In genomic region chr16:84796678-84797077, GRCm38 (mm10) we compare ENCODE assay signal across 23 mouse cellular contexts. TPM values are rescaled to one million over a fixed set of nuclear protein-coding genes. Genes with fewer than 3 reads are reported as not detected.
DNase-seq lines count a peak whose midpoint lies in the region; ATAC-seq and TF ChIP-seq lines count a peak whose summit lies in the region.
"Had no signal": no experiment of that assay in that cellular context is flagged by ENCODE, and none has a peak within 500 bp of the region (broad histone marks: within the 10 kb centered on the region; RNA-seq: fewer than 3 reads in every experiment).

No protein-coding gene starts in this region.

- no peak for TF ChIP-seq CTCF in gastrocnemius, adult 2 months (IDR thresholded peaks at IDR 0.05)
- TF ChIP-seq CTCF in lung, postnatal 0 days (IDR thresholded peaks at IDR 0.05): no peak

- intact Hi-C loops in gastrocnemius, adult 2 months (cut with DNase I): no loop called here

- no peak overlapping the region for H3K9ac ChIP-seq in heart, embryonic 16.5 days (ENCODE audit: low read length)
- H3K9ac ChIP-seq in lung, postnatal 0 days (replicated peaks; ENCODE audit: low read depth): no peak overlapping the region
- H3K9ac ChIP-seq: forebrain, embryonic 13.5 days; heart, embryonic 12.5 days; heart, embryonic 15.5 days; hindbrain, embryonic 13.5 days had no signal

- no peak for ATAC-seq in heart, embryonic 16.5 days (replicated peaks; ENCODE audit: extremely low read depth, insufficient read depth, low FRiP score)
- peak; percentile 43 for ATAC-seq in lung, postnatal 0 days
- ATAC-seq: activated CD4-positive, CD25-positive, alpha-beta regulatory T cell, adult 4 months; forebrain, embryonic 13.5 days; forebrain, embryonic 16.5 days; hindbrain, embryonic 16.5 days had no signal

- H3K4me2 ChIP-seq in heart, embryonic 16.5 days (ENCODE audit: low read depth, low read length): no peak overlapping the region
- H3K4me2 ChIP-seq in lung, postnatal 0 days (replicated peaks; ENCODE audit: low read depth, low read length): no peak overlapping the region
- H3K4me2 ChIP-seq: forebrain, embryonic 13.5 days; heart, embryonic 12.5 days; heart, embryonic 15.5 days; hindbrain, embryonic 13.5 days had no signal

- H3K4me1 ChIP-seq in heart, embryonic 16.5 days (ENCODE audit: control insufficient read depth, insufficient read depth, low read length): no peaks in the 10 kb centered on the region
- H3K4me1 ChIP-seq in lung, postnatal 0 days (ENCODE audit: insufficient read depth, low read depth, low read length): no peaks in the 10 kb centered on the region
- H3K4me1 ChIP-seq in brown adipose tissue, adult 24 weeks (ENCODE audit: control insufficient read depth, insufficient read depth, insufficient read length, low read length): peaks cover 13% of the 10 kb centered on the region
- H3K4me1 ChIP-seq: forebrain, embryonic 10.5 days; forebrain, embryonic 13.5 days; heart, embryonic 12.5 days; heart, embryonic 15.5 days; hindbrain, embryonic 10.5 days; hindbrain, embryonic 13.5 days had no signal

- H3K36me3 ChIP-seq in heart, embryonic 16.5 days (ENCODE audit: control insufficient read depth, insufficient read depth): no peaks in the 10 kb centered on the region
- no peaks in the 10 kb centered on the region for H3K36me3 ChIP-seq in lung, postnatal 0 days (ENCODE audit: insufficient read depth, low read length)
- H3K36me3 ChIP-seq: heart, embryonic 12.5 days; heart, embryonic 15.5 days had no signal

- H3K4me3 ChIP-seq in gastrocnemius, adult 2 months: no peak overlapping the region
- no peak overlapping the region for H3K4me3 ChIP-seq in heart, embryonic 16.5 days (ENCODE audit: low read length)
- H3K4me3 ChIP-seq in lung, postnatal 0 days (ENCODE audit: low read depth, low read length): no peak overlapping the region
- no peak overlapping the region for H3K4me3 ChIP-seq in brown adipose tissue, adult 24 weeks (ENCODE audit: insufficient read depth, low read depth, low read length)
- H3K4me3 ChIP-seq: forebrain, embryonic 10.5 days; forebrain, embryonic 13.5 days; heart, embryonic 12.5 days; heart, embryonic 15.5 days; hindbrain, embryonic 10.5 days; hindbrain, embryonic 13.5 days had no signal

- peak; percentile 79 for TF ChIP-seq EP300 in lung, postnatal 0 days (IDR thresholded peaks at IDR 0.05)

- no peaks in the 10 kb centered on the region for H3K9me3 ChIP-seq in heart, embryonic 16.5 days (replicated peaks; ENCODE audit: control insufficient read depth, low read length)
- H3K9me3 ChIP-seq in lung, postnatal 0 days (ENCODE audit: low read length): no peaks in the 10 kb centered on the region
- H3K9me3 ChIP-seq: forebrain, embryonic 10.5 days; forebrain, embryonic 13.5 days; heart, embryonic 12.5 days; heart, embryonic 15.5 days; hindbrain, embryonic 10.5 days; hindbrain, embryonic 13.5 days had no signal

- no peak for DNase-seq in gastrocnemius, adult 2 months
- no peak for DNase-seq in gastrocnemius, adult 8-10 months (ENCODE audit: low spot score in 2 of 2)
- no peak for DNase-seq in heart, adult 18-20 months
- DNase-seq in lung, postnatal 0 days (ENCODE audit: low spot score): peak; percentile 25
- DNase-seq in lung, postnatal 10 days: no peak
- DNase-seq: adrenal gland, adult 8-10 months; adrenal gland, postnatal 25 days; cerebellum, adult 18-20 months; cerebellum, adult 9-10 months; cerebellum, postnatal 14 days; gastrocnemius, postnatal 25 days; heart, postnatal 36 days had no signal

- 78% methylated on average over 9 of the region's 9 CpGs for WGBS in heart, embryonic 16.5 days
- 68% methylated on average over 9 of the region's 9 CpGs for WGBS in lung, postnatal 0 days

- H3K27me3 ChIP-seq in heart, embryonic 16.5 days (ENCODE audit: control insufficient read depth, insufficient read depth, low read length): no peaks in the 10 kb centered on the region
- no peaks in the 10 kb centered on the region for H3K27me3 ChIP-seq in lung, postnatal 0 days (replicated peaks; ENCODE audit: insufficient read depth, low read length)
- H3K27me3 ChIP-seq: forebrain, embryonic 13.5 days; heart, embryonic 12.5 days; heart, embryonic 15.5 days; hindbrain, embryonic 13.5 days had no signal

- peak overlapping the region; percentile 40; the same call in 1 of the 2 replicates for H3K27ac ChIP-seq in gastrocnemius, adult 2 months
- H3K27ac ChIP-seq in heart, embryonic 16.5 days (ENCODE audit: low read length): peak overlapping the region; percentile 31; the same call in 1 of the 2 replicates
- no peak overlapping the region for H3K27ac ChIP-seq in lung, postnatal 0 days (ENCODE audit: low read length)
- H3K27ac ChIP-seq in brown adipose tissue, adult 24 weeks (replicated peaks; ENCODE audit: low read depth, low read length): peak overlapping the region; percentile 58
- H3K27ac ChIP-seq: forebrain, embryonic 10.5 days; forebrain, embryonic 13.5 days; heart, embryonic 15.5 days; hindbrain, embryonic 10.5 days; hindbrain, embryonic 13.5 days had no signal

RNA-seq across cellular contexts. Expression of gene Jam2, which starts 22.8 kb away (rescaled TPM):
- 10 to 100 TPM; 13.6 to 24.9 TPM for total RNA-seq in gastrocnemius, adult 2 months (2021)
- 10 to 100 TPM; 10.6 to 16.3 (median 12.7) TPM for total RNA-seq in gastrocnemius, adult 8-10 months (2022)
- 8.5 and 9.8 TPM in 2 replicates for polyA plus RNA-seq in heart, embryonic 16.5 days (2015; fragmentation: Nextera tagmentation; extraction: Ambion mirVana)
- 10 to 100 TPM; 85.1 to 92.0 TPM for total RNA-seq in heart, adult 18-20 months (2021)
- polyA plus RNA-seq in lung, postnatal 0 days (2015; fragmentation: Nextera tagmentation; extraction: Ambion mirVana): 33.2 and 38.2 TPM in 2 replicates
- 26.8 and 36.1 TPM in 2 replicates for polyA plus RNA-seq in brown adipose tissue, adult 24 weeks (2012; ENCODE audit: insufficient read depth, insufficient read length, missing spikeins)
- polyA plus RNA-seq: activated CD4-positive, CD25-positive, alpha-beta regulatory T cell, adult 4 months had no signal

RNA-seq across cellular contexts. Expression of gene Gabpa, which starts 38.0 kb away (rescaled TPM):
- 10 to 100 TPM; 23.6 to 34.1 TPM for total RNA-seq in gastrocnemius, adult 2 months (2021)
- total RNA-seq in gastrocnemius, adult 8-10 months (2022): 10 to 100 TPM; 21.0 to 28.2 (median 24.4) TPM
- polyA plus RNA-seq in heart, embryonic 16.5 days (2015; fragmentation: Nextera tagmentation; extraction: Ambion mirVana): 33.5 and 35.7 TPM in 2 replicates
- total RNA-seq in heart, adult 18-20 months (2021): 10 to 100 TPM; 43.4 to 44.6 TPM
- 13.9 and 17.3 TPM in 2 replicates for polyA plus RNA-seq in lung, postnatal 0 days (2015; fragmentation: Nextera tagmentation; extraction: Ambion mirVana)
- polyA plus RNA-seq in brown adipose tissue, adult 24 weeks (2012; ENCODE audit: insufficient read depth, insufficient read length, missing spikeins): 45.9 and 68.9 TPM in 2 replicates

RNA-seq across cellular contexts. Expression of gene Atp5j, which starts 38.7 kb away (rescaled TPM):
- 1,000 to 10,000 TPM; 1,011 to 1,386 TPM for total RNA-seq in gastrocnemius, adult 2 months (2021)
- total RNA-seq in gastrocnemius, adult 8-10 months (2022): 1,000 to 10,000 TPM in 2 of 4 experiments, 100 to 1,000 TPM in 2; 869 to 1,085 (median 967) TPM
- 1,680 and 1,769 TPM in 2 replicates for polyA plus RNA-seq in heart, embryonic 16.5 days (2015; fragmentation: Nextera tagmentation; extraction: Ambion mirVana)
- 1,000 to 10,000 TPM; 1,761 to 1,766 TPM for total RNA-seq in heart, adult 18-20 months (2021)
- 663 and 711 TPM in 2 replicates for polyA plus RNA-seq in lung, postnatal 0 days (2015; fragmentation: Nextera tagmentation; extraction: Ambion mirVana)
- 659 and 718 TPM in 2 replicates for polyA plus RNA-seq in brown adipose tissue, adult 24 weeks (2012; ENCODE audit: insufficient read depth, insufficient read length, missing spikeins)
